Mouse (Mus musculus) liver, adult 2 months (tissue): ENCODE data around the gene Hsd17b14.
A peak's percentile ranks its signal among the peaks of the same experiment; 100 is the strongest.

ENCODE experiments used
- CTCF ChIP-seq: fragments of 200-500 bp; IDR thresholded peaks from 2 replicates; pipeline ENCODE4 v1.5.1; 2011; ENCODE audit warnings: low read depth, low read length, control low read depth
- POLR2A ChIP-seq: fragments of 200-500 bp; IDR thresholded peaks from 2 replicates; pipeline ENCODE4 v1.6.1; 2011; ENCODE audit warnings: low read length, control low read depth; ENCODE audit not compliant: insufficient read depth; ENCODE audit errors: extremely low read depth

GRCm38 (mm10) chr7:45526474-45527120 is 28.1 kb upstream of the Hsd17b14 start:
- TF ChIP-seq CTCF (0 out of 2 replicates have a peak, but pooled peaks have one; percentile 7), POLR2A (no peak)
